Mouse (Mus musculus): Measurements from ENCODE around the gene Eml2. TPM values are rescaled to one million over a fixed set of nuclear protein-coding genes. Genes with fewer than 3 reads are reported as not detected.

Eml2 gene
- polyA plus RNA-seq, 1 experiment from 2014 or later: 12.3 TPM

DNA sequence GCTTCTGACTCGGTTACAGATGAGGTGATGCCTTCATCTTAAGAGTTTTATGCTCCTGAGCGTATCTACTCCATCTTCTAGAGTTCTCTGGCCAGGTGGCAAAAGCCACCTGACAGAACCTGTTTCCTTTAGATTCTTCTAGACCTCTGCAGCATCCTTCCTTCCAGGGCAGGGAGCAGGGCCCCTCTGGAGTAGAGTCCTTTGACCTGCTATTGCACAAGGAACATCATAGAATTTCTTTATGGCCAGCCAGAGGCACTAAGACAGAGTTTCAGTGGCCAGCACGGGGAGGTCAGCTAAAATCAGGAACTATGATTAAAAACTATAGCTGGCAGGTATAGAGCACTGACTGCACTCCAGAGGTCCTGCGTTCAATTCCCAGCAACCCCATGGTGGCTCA, 75.9 kb downstream of the Eml2 start:
- Histone ChIP-seq H3K9me3 (ENCODE audit: control insufficient read depth, low read length) (no peaks in the 10 kb centered on the region), H3K4me2 (ENCODE audit: low read length) (no peak overlapping the region), H3K27ac (ENCODE audit: low read depth, low read length) (no peak overlapping the region), H3K4me1 (ENCODE audit: control insufficient read depth, insufficient read depth, low read depth, low read length) (no peaks in the 10 kb centered on the region), H3K27me3 (replicated peaks; ENCODE audit: control insufficient read depth, insufficient read depth, low read length) (no peaks in the 10 kb centered on the region), H3K4me3 (ENCODE audit: low read length) (no peak overlapping the region), H3K36me3 (ENCODE audit: control insufficient read depth, insufficient read depth, low read length) (0 out of 2 replicates have a peak, but pooled peaks cover 6% of the 10 kb centered on the region), H3K9ac (ENCODE audit: low read depth, low read length) (no peak overlapping the region)
- 83% methylated on average over 4 of the region's 4 CpGs for WGBS
- ATAC-seq: no peak

DNA sequence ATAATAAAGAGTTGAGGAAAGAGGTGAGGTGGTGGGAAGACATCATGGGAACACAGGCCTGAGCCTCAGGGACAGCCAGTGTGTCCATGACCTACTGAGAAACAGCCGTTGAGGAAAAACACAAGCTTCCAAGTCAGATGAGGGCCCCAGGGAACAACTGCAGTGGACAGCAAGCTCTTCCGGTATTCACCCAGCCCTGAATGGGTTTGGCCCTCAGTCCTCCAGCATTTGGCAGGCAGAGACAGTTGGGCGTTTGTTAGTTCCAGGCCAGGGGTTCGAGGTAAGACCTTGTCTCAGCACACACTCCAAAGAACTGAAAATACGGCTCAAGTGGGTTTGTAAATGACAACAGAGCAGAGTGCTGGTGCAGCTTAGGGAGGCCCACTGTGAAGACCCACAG, 77.2 kb downstream of the Eml2 start:
- Histone ChIP-seq H3K4me1 (ENCODE audit: control insufficient read depth, insufficient read depth, low read depth, low read length) (no peaks in the 10 kb centered on the region), H3K4me3 (ENCODE audit: low read length) (no peak overlapping the region), H3K27ac (ENCODE audit: low read depth, low read length) (no peak overlapping the region), H3K4me2 (ENCODE audit: low read length) (no peak overlapping the region), H3K36me3 (ENCODE audit: control insufficient read depth, insufficient read depth, low read length) (peaks cover 14% of the 10 kb centered on the region), H3K9me3 (ENCODE audit: control insufficient read depth, low read length) (no peaks in the 10 kb centered on the region), H3K27me3 (replicated peaks; ENCODE audit: control insufficient read depth, insufficient read depth, low read length) (no peaks in the 10 kb centered on the region), H3K9ac (ENCODE audit: low read depth, low read length) (no peak overlapping the region)
- 70% methylated on average over 5 of the region's 5 CpGs for WGBS
- ATAC-seq: no peak

DNA sequence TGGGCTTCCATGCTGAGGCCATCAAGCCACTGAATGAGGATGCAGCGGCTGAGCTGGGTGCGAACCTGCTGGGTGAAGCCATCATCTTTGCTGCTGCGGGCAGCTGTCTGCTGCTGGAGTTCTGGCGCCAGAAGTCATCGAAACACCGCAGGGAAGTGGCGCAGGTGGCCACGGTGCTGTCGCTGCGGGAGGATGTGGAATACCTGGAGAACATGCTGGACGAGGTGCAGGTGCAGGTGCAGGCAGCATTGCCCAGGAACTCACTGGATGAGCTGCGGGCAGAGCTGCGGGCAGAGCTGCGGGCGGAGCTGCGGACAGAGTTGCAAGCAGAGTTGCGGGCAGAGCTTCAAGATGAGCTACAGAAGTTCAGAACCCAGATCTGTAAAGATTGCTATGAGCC, 79.2 kb downstream of the Eml2 start:
- no peak for ATAC-seq
- no peak overlapping the region for H3K4me2 ChIP-seq (ENCODE audit: low read length)
- no peaks in the 10 kb centered on the region for H3K9me3 ChIP-seq (ENCODE audit: control insufficient read depth, low read length)
- no peaks in the 10 kb centered on the region for H3K4me1 ChIP-seq (ENCODE audit: control insufficient read depth, insufficient read depth, low read depth, low read length)
- no peak overlapping the region for H3K9ac ChIP-seq (ENCODE audit: low read depth, low read length)
- no peaks in the 10 kb centered on the region for H3K27me3 ChIP-seq (replicated peaks; ENCODE audit: control insufficient read depth, insufficient read depth, low read length)
- no peak overlapping the region for H3K4me3 ChIP-seq (ENCODE audit: low read length)
- H3K27ac ChIP-seq (ENCODE audit: low read depth, low read length): no peak overlapping the region
- WGBS: 86% methylated on average over 17 of the region's 17 CpGs
- H3K36me3 ChIP-seq (ENCODE audit: control insufficient read depth, insufficient read depth, low read length): peaks cover 22% of the 10 kb centered on the region

MicroRNA genes within 50 kb of the gene (microRNA counts, 519-probe panel; counts per million panel counts)
- microRNA mmu-miR-330: 1,913 counts per million, percentile 24 among the panel's probes with 10 or more counts

Small RNA genes lying within 50 kb of the gene (microRNA-seq; reads per million reads assigned to microRNA genes)
- gene Mir330: 571 reads per million, percentile 71 among the genes with 10 or more reads in this experiment

Other genes with a start within 250 kb of the Eml2 start
- gene Nanos2, start 189.0 kb upstream of the Eml2 start, polyA plus RNA-seq (2015; fragmentation: Nextera tagmentation; extraction: Ambion mirVana): 0.65 and 0.85 TPM in 2 replicates
- gene Mypop, start 185.2 kb upstream of the Eml2 start, polyA plus RNA-seq (2015; fragmentation: Nextera tagmentation; extraction: Ambion mirVana): 5.8 and 6.3 TPM in 2 replicates
- gene Irf2bp1, start 172.4 kb upstream of the Eml2 start, polyA plus RNA-seq (2015; fragmentation: Nextera tagmentation; extraction: Ambion mirVana): 26.8 and 27.3 TPM in 2 replicates
- not detected in 2 replicates for gene Foxa3, start 152.9 kb upstream of the Eml2 start, polyA plus RNA-seq (2015; fragmentation: Nextera tagmentation; extraction: Ambion mirVana)
- 24.1 and 27.5 TPM in 2 replicates for gene Sympk, start 152.0 kb upstream of the Eml2 start, polyA plus RNA-seq (2015; fragmentation: Nextera tagmentation; extraction: Ambion mirVana)
- gene Rsph6a, start 121.7 kb upstream of the Eml2 start, polyA plus RNA-seq (2015; fragmentation: Nextera tagmentation; extraction: Ambion mirVana): 0.17 and 0.40 TPM in 2 replicates
- 29.1 and 30.0 TPM in 2 replicates for gene Dmwd, start 100.2 kb upstream of the Eml2 start, polyA plus RNA-seq (2015; fragmentation: Nextera tagmentation; extraction: Ambion mirVana)
- 8.0 and 12.3 TPM in 2 replicates for gene Dmpk, start 92.6 kb upstream of the Eml2 start, polyA plus RNA-seq (2015; fragmentation: Nextera tagmentation; extraction: Ambion mirVana)
- 1.9 and 2.9 TPM in 2 replicates for gene Six5, start 81.8 kb upstream of the Eml2 start, polyA plus RNA-seq (2015; fragmentation: Nextera tagmentation; extraction: Ambion mirVana)
- gene Gm4969, start 58.1 kb upstream of the Eml2 start, polyA plus RNA-seq (2015; fragmentation: Nextera tagmentation; extraction: Ambion mirVana): 7.0 and 8.8 TPM in 2 replicates
- gene Fbxo46, start 56.6 kb upstream of the Eml2 start, polyA plus RNA-seq (2015; fragmentation: Nextera tagmentation; extraction: Ambion mirVana): 16.4 and 17.7 TPM in 2 replicates
- 24.0 and 26.3 TPM in 2 replicates for gene Qpctl, start 27.1 kb upstream of the Eml2 start, polyA plus RNA-seq (2015; fragmentation: Nextera tagmentation; extraction: Ambion mirVana)
- gene Snrpd2, start 26.7 kb upstream of the Eml2 start, polyA plus RNA-seq (2015; fragmentation: Nextera tagmentation; extraction: Ambion mirVana): 107 and 110 TPM in 2 replicates
- 2.0 and 2.9 TPM in 2 replicates for gene Gipr, start 10.3 kb upstream of the Eml2 start, polyA plus RNA-seq (2015; fragmentation: Nextera tagmentation; extraction: Ambion mirVana)
- 3.1 and 4.4 TPM in 2 replicates for gene Gpr4, start 36.1 kb downstream of the Eml2 start, polyA plus RNA-seq (2015; fragmentation: Nextera tagmentation; extraction: Ambion mirVana)
- 39.9 and 41.5 TPM in 2 replicates for gene Opa3, start 51.9 kb downstream of the Eml2 start, polyA plus RNA-seq (2015; fragmentation: Nextera tagmentation; extraction: Ambion mirVana)
- gene Vasp, start 95.4 kb downstream of the Eml2 start, polyA plus RNA-seq (2015; fragmentation: Nextera tagmentation; extraction: Ambion mirVana): 39.9 and 42.9 TPM in 2 replicates
- 0.79 and 1.5 TPM in 2 replicates for gene Ppm1n, start 103.6 kb downstream of the Eml2 start, polyA plus RNA-seq (2015; fragmentation: Nextera tagmentation; extraction: Ambion mirVana)
- 124 and 126 TPM in 2 replicates for gene Rtn2, start 106.2 kb downstream of the Eml2 start, polyA plus RNA-seq (2015; fragmentation: Nextera tagmentation; extraction: Ambion mirVana)
- 0.06 and 0.10 TPM in 2 replicates for gene Fosb, start 133.6 kb downstream of the Eml2 start, polyA plus RNA-seq (2015; fragmentation: Nextera tagmentation; extraction: Ambion mirVana)
- 80.6 and 87.2 TPM in 2 replicates for gene Ercc1, start 168.4 kb downstream of the Eml2 start, polyA plus RNA-seq (2015; fragmentation: Nextera tagmentation; extraction: Ambion mirVana)
- 23.1 and 23.6 TPM in 2 replicates for gene Cd3eap, start 183.1 kb downstream of the Eml2 start, polyA plus RNA-seq (2015; fragmentation: Nextera tagmentation; extraction: Ambion mirVana)
- gene Ppp1r13l, start 183.3 kb downstream of the Eml2 start, polyA plus RNA-seq (2015; fragmentation: Nextera tagmentation; extraction: Ambion mirVana): 1.5 and 1.9 TPM in 2 replicates
- 22.6 and 25.1 TPM in 2 replicates for gene Ercc2, start 205.6 kb downstream of the Eml2 start, polyA plus RNA-seq (2015; fragmentation: Nextera tagmentation; extraction: Ambion mirVana)
- gene Klc3, start 227.7 kb downstream of the Eml2 start, polyA plus RNA-seq (2015; fragmentation: Nextera tagmentation; extraction: Ambion mirVana): 2.2 and 2.5 TPM in 2 replicates
- gene Ckm, start 228.4 kb downstream of the Eml2 start, polyA plus RNA-seq (2015; fragmentation: Nextera tagmentation; extraction: Ambion mirVana): 0.64 and 47.3 TPM in 2 replicates

Measured in hindbrain, embryonic 16.5 days (tissue).